8 mouse cellular contexts compared by ENCODE assay signal in the genomic region with DNA sequence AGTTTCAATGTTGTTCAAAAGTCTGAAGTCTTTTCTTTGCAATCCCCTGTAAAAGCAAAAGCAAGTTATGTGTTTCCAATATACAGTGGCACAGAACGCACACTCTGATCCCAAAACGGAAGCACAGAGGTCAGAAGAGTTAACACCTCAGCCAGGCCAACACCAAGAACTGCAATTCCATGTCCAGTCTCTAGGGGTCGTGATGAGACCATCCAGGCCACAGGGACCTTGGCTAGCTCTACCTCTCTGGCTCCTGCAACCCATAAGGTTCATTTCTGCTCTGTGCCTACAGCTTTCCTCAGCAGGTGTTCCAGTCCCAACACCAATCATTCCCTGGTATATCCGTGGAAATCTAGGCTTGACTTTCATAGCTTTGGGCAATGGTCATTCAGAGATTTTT.
DNase-seq lines count a peak whose midpoint lies in the region; ATAC-seq and TF ChIP-seq lines count a peak whose summit lies in the region.

No protein-coding gene starts in this region.

- TF ChIP-seq POLR2A in CH12.LX (IDR thresholded peaks at IDR 0.05; ENCODE audit: low read depth, low read length): no peak

- H3K9me3 ChIP-seq in hindbrain, postnatal 0 days (ENCODE audit: low read length): no peaks in the 10 kb centered on the region
- no peaks in the 10 kb centered on the region for H3K9me3 ChIP-seq in hindbrain, embryonic 13.5 days
- H3K9me3 ChIP-seq in CH12.LX (replicated peaks; ENCODE audit: low read length): no peaks in the 10 kb centered on the region

- ATAC-seq in hindbrain, postnatal 0 days: no peak
- no peak for ATAC-seq in hindbrain, embryonic 13.5 days (ENCODE audit: low FRiP score)

- H3K36me3 ChIP-seq in hindbrain, postnatal 0 days (ENCODE audit: insufficient read depth, low read length): no peaks in the 10 kb centered on the region
- H3K36me3 ChIP-seq in hindbrain, embryonic 13.5 days: no peaks in the 10 kb centered on the region
- H3K36me3 ChIP-seq in CH12.LX (replicated peaks in 1 of 2; ENCODE audit: control insufficient read depth in 1 of 2, insufficient read depth in 1 of 2, low read length in 1 of 2): no peaks in the 10 kb centered on the region
- no peaks in the 10 kb centered on the region for H3K36me3 ChIP-seq in splenic B cell, adult 2 months (ENCODE audit: control insufficient read depth, insufficient read depth, low read length, poor library complexity, severe bottlenecking)

- no peak overlapping the region for H3K27ac ChIP-seq in hindbrain, postnatal 0 days
- no peak overlapping the region for H3K27ac ChIP-seq in hindbrain, embryonic 13.5 days
- no peak overlapping the region for H3K27ac ChIP-seq in CH12.LX (ENCODE audit: insufficient read depth, low read depth)

- TF ChIP-seq EP300 in CH12.LX (IDR thresholded peaks at IDR 0.05; ENCODE audit: low read length): no peak

- no peak overlapping the region for H3K4me3 ChIP-seq in hindbrain, postnatal 0 days (ENCODE audit: low read length)
- H3K4me3 ChIP-seq in hindbrain, embryonic 13.5 days: no peak overlapping the region
- no peak overlapping the region for H3K4me3 ChIP-seq in CH12.LX (replicated peaks in 1 of 3; ENCODE audit: low read depth in 2 of 3, low read length in 2 of 3, poor library complexity in 1 of 3)

- peaks cover 8% of the 10 kb centered on the region for H3K4me1 ChIP-seq in hindbrain, postnatal 0 days (ENCODE audit: insufficient read depth, low read length)
- peaks cover 7% of the 10 kb centered on the region; the same call in 1 of the 2 replicates for H3K4me1 ChIP-seq in hindbrain, embryonic 13.5 days (replicated peaks)
- peaks cover 0 to 10% of the 10 kb centered on the region in 2 experiments; a peak in 2 of 4 replicates for H3K4me1 ChIP-seq in CH12.LX (ENCODE audit: control insufficient read depth in 1 of 2, insufficient read depth in 2 of 2)

- peak; percentile 49 for DNase-seq in hindbrain, postnatal 0 days (ENCODE audit: low spot score)
- DNase-seq in CH12.LX (ENCODE audit: extremely low read depth): peak; percentile 47
- DNase-seq in adrenal gland, postnatal 10 days: peak; percentile 73
- DNase-seq in embryo, embryonic 11 days: peak; percentile 42
- DNase-seq in layer of hippocampus, adult 9-11 months: peak; percentile 12
- peak; percentile 1 for DNase-seq in splenic B cell, adult 2 months (ENCODE audit: low read depth, low spot score)
- no peak for DNase-seq in urinary bladder, adult 18-20 months (ENCODE audit: low spot score in 2 of 2)

- no peaks in the 10 kb centered on the region for H3K79me2 ChIP-seq in CH12.LX (replicated peaks; ENCODE audit: control insufficient read depth, extremely low read depth, insufficient read depth, poor library complexity, severe bottlenecking)

- no peak overlapping the region for H3K4me2 ChIP-seq in hindbrain, postnatal 0 days (ENCODE audit: low read depth, low read length)
- H3K4me2 ChIP-seq in hindbrain, embryonic 13.5 days: no peak overlapping the region
- no peak overlapping the region for H3K4me2 ChIP-seq in CH12.LX (ENCODE audit: insufficient read depth, low read depth, poor library complexity, severe bottlenecking)

- in situ Hi-C loops in CH12.LX (cut with MboI; ENCODE audit: low pct_ligation_motif_present, low pct_unique_long_range_greater_than_20kb, low sequenced_read_pairs): no loop called here

- H3K9ac ChIP-seq in hindbrain, postnatal 0 days (replicated peaks; ENCODE audit: low read length): no peak overlapping the region
- H3K9ac ChIP-seq in hindbrain, embryonic 13.5 days: no peak overlapping the region
- no peak overlapping the region for H3K9ac ChIP-seq in CH12.LX (ENCODE audit: insufficient read depth, low read depth)

- dilution Hi-C loops in CH12.LX (cut with MboI; ENCODE audit: extremely low pct_ligation_motif_present, extremely low pct_unique_long_range_greater_than_20kb, low sequenced_read_pairs): no loop called here

- WGBS in hindbrain, postnatal 0 days: 46% methylated on average over 4 of the region's 4 CpGs
- 36% methylated on average over 4 of the region's 4 CpGs for WGBS in hindbrain, embryonic 13.5 days

- no peaks in the 10 kb centered on the region for H3K27me3 ChIP-seq in hindbrain, postnatal 0 days (ENCODE audit: insufficient read depth, low read length)
- H3K27me3 ChIP-seq in hindbrain, embryonic 13.5 days: 0 out of 2 replicates have a peak, but pooled peaks cover 4% of the 10 kb centered on the region
- peaks cover 84% of the 10 kb centered on the region for H3K27me3 ChIP-seq in CH12.LX (replicated peaks)
- H3K27me3 ChIP-seq in splenic B cell, adult 2 months (ENCODE audit: control insufficient read depth, insufficient read depth, low read length, poor library complexity, severe bottlenecking): no peaks in the 10 kb centered on the region

- TF ChIP-seq RAD21 in CH12.LX (IDR thresholded peaks at IDR 0.05; ENCODE audit: low read depth, low read length): peak; percentile 83

- TF ChIP-seq CTCF in hindbrain, postnatal 0 days (IDR thresholded peaks at IDR 0.05; ENCODE audit: low read depth): peak; percentile 77
- peak; percentile 72 to 87 for TF ChIP-seq CTCF in CH12.LX (conservative IDR thresholded peaks at IDR 0.05 in 1 of 2, IDR thresholded peaks at IDR 0.05 in 1 of 2; ENCODE audit: low read depth in 2 of 2, low read length in 2 of 2)

TF ChIP-seq in CH12.LX, 34 proteins besides CTCF, POLR2A, EP300 and RAD21:
- TF ChIP-seq TBP (conservative IDR thresholded peaks at IDR 0.05; ENCODE audit: low read depth, low read length) (no peak), SMC3 (IDR thresholded peaks at IDR 0.05; ENCODE audit: low read depth, low read length) (peak; percentile 69)
TF ChIP-seq in CH12.LX: peak in this region for 1.

Comparison
In these comparisons a context has a peak if more than half of its experiments do, and no peak if none do; other contexts are left out.
1. DNase-seq: peak in hindbrain, postnatal 0 days (single experiment), CH12.LX (single experiment), adrenal gland, postnatal 10 days (single experiment), embryo, embryonic 11 days (single experiment), layer of hippocampus, adult 9-11 months (single experiment) and splenic B cell, adult 2 months (single experiment); none in urinary bladder, adult 18-20 months (0 of 2).